Mouse (Mus musculus) liver, postnatal 0 days (tissue): Measurements from ENCODE around the gene Gse1. TPM values are rescaled to one million over a fixed set of nuclear protein-coding genes. Genes with fewer than 3 reads are reported as not detected.

Source experiments
- ATAC-seq: fragments of 200-750 bp; cut with Nextera tagmentation; 2 replicates; pipeline ENCODE4 v1.8.0; 2017; ENCODE audit warnings: mild to moderate bottlenecking, moderate library complexity
- DNase-seq: peaks from one replicate; pipeline ENCODE4 v3.0.0-alpha.2; 2016
- H3K27ac ChIP-seq: fragments of 300-500 bp; sonication (generic); 2 replicates; pipeline ENCODE4 v1.5.1; 2014; ENCODE audit warnings: antibody characterized with exemption, moderate library complexity, mild to moderate bottlenecking, low read depth
- H3K27me3 ChIP-seq: fragments of 300-500 bp; sonication (generic); 2 replicates; pipeline ENCODE4 v1.6.1; 2014; ENCODE audit warnings: low read length, control low read depth, mixed read lengths; ENCODE audit not compliant: insufficient read depth
- H3K36me3 ChIP-seq: fragments of 300-500 bp; sonication (generic); replicated peaks from 2 replicates; pipeline ENCODE4 v1.6.1; 2014; ENCODE audit warnings: mild to moderate bottlenecking, control low read depth, low read length, moderate library complexity, mixed read lengths; ENCODE audit not compliant: insufficient read depth
- H3K4me1 ChIP-seq: fragments of 300-500 bp; sonication (generic); 2 replicates; pipeline ENCODE4 v1.6.1; 2014; ENCODE audit warnings: antibody characterized with exemption, mild to moderate bottlenecking, control low read depth; ENCODE audit not compliant: insufficient read depth
- H3K4me2 ChIP-seq: fragments of 300-500 bp; sonication (generic); 2 replicates; pipeline ENCODE4 v1.6.1; 2014; ENCODE audit warnings: low read depth, mild to moderate bottlenecking, low read length, moderate library complexity, mixed read lengths
- H3K4me3 ChIP-seq: fragments of 300-500 bp; sonication (generic); 2 replicates; pipeline ENCODE4 v1.5.1; 2014; ENCODE audit warnings: low read depth, low read length
- H3K9ac ChIP-seq: fragments of 300-500 bp; sonication (generic); replicated peaks from 2 replicates; pipeline ENCODE4 v1.6.1; 2014; ENCODE audit warnings: mild to moderate bottlenecking, moderate library complexity
- H3K9me3 ChIP-seq: fragments of 300-500 bp; sonication (generic); 2 replicates; pipeline ENCODE4 v1.6.1; 2016; ENCODE audit warnings: mild to moderate bottlenecking, control low read depth, low read length, mixed read lengths
- CTCF ChIP-seq: sonication (generic); IDR thresholded peaks from 2 replicates; pipeline ENCODE4 v1.5.1; 2016; ENCODE audit warnings: antibody characterized with exemption, low read depth
- EP300 ChIP-seq: IDR thresholded peaks from 2 replicates; pipeline ENCODE4 v1.6.1; 2016; ENCODE audit warnings: antibody characterized with exemption, low read depth, mild to moderate bottlenecking
- WGBS: fragments of 180-500 bp; shearing (Covaris S2); extraction: QIAGEN DNeasy Blood & Tissue Kit; methylation state at CpG from one replicate; pipeline ENCODE4 v1.1.7; 2014; ENCODE audit not compliant: insufficient replicate concordance; 5-methylcytosine and 5-hydroxymethylcytosine counted together
- polyA plus RNA-seq: library from polyadenylated mRNA; unstranded; fragments of >200 nt; fragmentation: Nextera tagmentation; extraction: Ambion mirVana; gene quantifications from 2 replicates; pipeline ENCODE4 v1.2.1, GENCODE M21; 2015

Gse1 gene
- polyA plus RNA-seq, 1 experiment from 2014 or later = 7.7 TPM

GRCm38 (mm10) chr8:120465710-120466109 lies 237.5 kb downstream of the Gse1 start:
- Histone ChIP-seq H3K27me3 (no peaks in the 10 kb centered on the region), H3K9ac (no peak overlapping the region), H3K9me3 (no peaks in the 10 kb centered on the region), H3K4me1 (no peaks in the 10 kb centered on the region; the same call in 1 of the 2 replicates), H3K4me3 (no peak overlapping the region), H3K27ac (no peak overlapping the region), H3K36me3 (no peaks in the 10 kb centered on the region), H3K4me2 (no peak overlapping the region)
- ATAC-seq (no peak), DNase-seq (no peak)
- 60% methylated on average over 8 of the region's 8 CpGs for WGBS
- TF ChIP-seq CTCF (no peak), EP300 (no peak)

DNA sequence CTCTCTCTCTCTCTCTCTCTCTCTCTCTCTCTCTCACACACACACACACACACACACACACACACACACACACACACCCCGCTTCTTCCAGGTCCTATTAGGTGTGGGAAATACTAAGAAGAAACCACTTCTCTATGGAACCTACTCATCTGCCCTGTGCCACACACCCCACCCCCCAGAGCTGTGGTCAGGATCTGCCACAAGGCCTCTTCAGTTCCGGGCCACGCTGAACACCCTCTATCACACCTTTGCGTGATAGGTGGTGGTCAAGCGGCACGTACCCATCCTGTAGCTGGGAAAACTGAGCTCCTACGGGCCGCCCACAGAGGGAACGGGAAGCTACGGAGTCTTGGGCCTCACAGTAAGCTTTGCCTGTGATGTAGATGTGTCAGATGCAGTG lies 238.0 kb downstream of the Gse1 start:
- no peak overlapping the region for H3K9ac ChIP-seq
- no peaks in the 10 kb centered on the region for H3K36me3 ChIP-seq
- H3K9me3 ChIP-seq = no peaks in the 10 kb centered on the region
- peaks cover under 1% of the 10 kb centered on the region; the same call in 1 of the 2 replicates for H3K4me1 ChIP-seq
- ATAC-seq (no peak), DNase-seq (no peak)
- H3K4me2 ChIP-seq = no peak overlapping the region
- H3K27me3 ChIP-seq = no peaks in the 10 kb centered on the region
- 60% methylated on average over 10 of the region's 10 CpGs for WGBS
- no peak overlapping the region for H3K4me3 ChIP-seq
- no peak overlapping the region for H3K27ac ChIP-seq
- TF ChIP-seq EP300 = no peak
- TF ChIP-seq CTCF = no peak

- Histone ChIP-seq H3K4me1 (peaks cover 2% of the 10 kb centered on the region; the same call in 1 of the 2 replicates), H3K27me3 (no peaks in the 10 kb centered on the region)
These were observed 239.3 kb downstream of the Gse1 start for GRCm38 (mm10) chr8:120467598-120467997.

GRCm38 (mm10) chr8:120470170-120470569 lies 241.9 kb downstream of the Gse1 start:
- no peaks in the 10 kb centered on the region for H3K27me3 ChIP-seq
- H3K36me3 ChIP-seq = no peaks in the 10 kb centered on the region
- no peak overlapping the region for H3K4me3 ChIP-seq
- ATAC-seq (no peak), DNase-seq (no peak)
- peaks cover 21% of the 10 kb centered on the region for H3K4me1 ChIP-seq
- H3K9me3 ChIP-seq = no peaks in the 10 kb centered on the region
- H3K27ac ChIP-seq = no peak overlapping the region
- WGBS = 82% methylated on average over 12 of the region's 12 CpGs
- H3K4me2 ChIP-seq = no peak overlapping the region
- H3K9ac ChIP-seq = no peak overlapping the region
- TF ChIP-seq EP300 = no peak
- TF ChIP-seq CTCF = no peak

More at GRCm38 (mm10) chr8:120467598-120467997, 239.3 kb downstream of the Gse1 start:
- H3K9ac ChIP-seq = no peak overlapping the region
- ATAC-seq = no peak
- DNase-seq = no peak
- H3K27ac ChIP-seq = no peak overlapping the region
- no peak overlapping the region for H3K4me3 ChIP-seq
- H3K4me2 ChIP-seq = no peak overlapping the region
- H3K9me3 ChIP-seq = no peaks in the 10 kb centered on the region
- no peaks in the 10 kb centered on the region for H3K36me3 ChIP-seq
- WGBS = 84% methylated on average over 7 of the region's 7 CpGs
- no peak for TF ChIP-seq EP300

- 18% methylated on average over 7 of the region's 7 CpGs for WGBS
- DNase-seq = peak; percentile 79
- Histone ChIP-seq H3K36me3 (no peaks in the 10 kb centered on the region), H3K4me2 (no peak overlapping the region), H3K4me1 (peaks cover 31% of the 10 kb centered on the region), H3K27me3 (no peaks in the 10 kb centered on the region), H3K9ac (no peak overlapping the region), H3K4me3 (no peak overlapping the region), H3K9me3 (no peaks in the 10 kb centered on the region), H3K27ac (no peak overlapping the region)
- TF ChIP-seq CTCF = peak; percentile 85
- no peak for TF ChIP-seq EP300
- no peak for ATAC-seq
These were observed 242.9 kb downstream of the Gse1 start for GRCm38 (mm10) chr8:120471166-120471565.

GRCm38 (mm10) chr8:120471752-120472151 lies 243.5 kb downstream of the Gse1 start:
- H3K4me3 ChIP-seq = no peak overlapping the region
- peaks cover 37% of the 10 kb centered on the region for H3K4me1 ChIP-seq
- DNase-seq (no peak), ATAC-seq (no peak)
- no peaks in the 10 kb centered on the region for H3K9me3 ChIP-seq
- H3K27me3 ChIP-seq = no peaks in the 10 kb centered on the region
- H3K36me3 ChIP-seq = no peaks in the 10 kb centered on the region
- TF ChIP-seq EP300 (no peak), CTCF (no peak)
- no peak overlapping the region for H3K9ac ChIP-seq
- whole genome bisulfite sequencing = 72% methylated on average over 2 of the region's 2 CpGs
- H3K4me2 ChIP-seq = no peak overlapping the region
- no peak overlapping the region for H3K27ac ChIP-seq

DNA sequence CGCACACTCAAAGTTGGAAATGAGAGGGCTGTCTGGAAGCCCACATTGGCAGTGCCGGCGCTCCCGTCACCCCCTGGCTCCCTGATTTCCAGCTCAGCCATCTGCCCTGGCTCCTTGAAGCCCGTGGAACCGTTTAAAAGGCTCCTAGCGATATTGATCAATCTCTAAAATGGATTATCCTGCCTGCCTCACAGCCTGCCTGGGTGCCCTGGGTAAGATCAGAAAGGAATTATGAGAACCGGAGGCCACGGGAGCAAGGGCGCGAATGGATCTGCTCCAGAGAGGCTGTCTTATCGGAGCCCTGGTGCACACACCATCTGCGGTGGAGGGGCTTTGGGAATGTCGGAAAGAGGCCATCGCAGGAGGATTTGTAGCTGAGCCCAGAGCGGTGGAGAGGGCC lies 244.0 kb downstream of the Gse1 start:
- ATAC-seq (no peak), DNase-seq (no peak)
- no peak overlapping the region for H3K4me3 ChIP-seq
- no peak overlapping the region for H3K4me2 ChIP-seq
- H3K27me3 ChIP-seq = no peaks in the 10 kb centered on the region
- H3K36me3 ChIP-seq = no peaks in the 10 kb centered on the region
- H3K9me3 ChIP-seq = no peaks in the 10 kb centered on the region
- WGBS = 76% methylated on average over 16 of the region's 16 CpGs
- H3K27ac ChIP-seq = no peak overlapping the region
- peaks cover 38% of the 10 kb centered on the region for H3K4me1 ChIP-seq
- H3K9ac ChIP-seq = no peak overlapping the region
- no peak for TF ChIP-seq CTCF
- TF ChIP-seq EP300 = no peak
